Mouse (Mus musculus) limb, embryonic 14.5 days (tissue): Measurements from ENCODE around the gene Cbwd1. TPM values are rescaled to one million over a fixed set of nuclear protein-coding genes. Genes with fewer than 3 reads are reported as not detected.

Experiments
- ATAC-seq: fragments of 200-750 bp; cut with Nextera tagmentation; 2 replicates; pipeline ENCODE4 v1.8.0; 2017; ENCODE audit warnings: low read depth, moderate number of reproducible peaks, moderate TSS enrichment; ENCODE audit not compliant: low FRiP score
- DNase-seq: peaks from one replicate; pipeline ENCODE4 v3.0.0-alpha.2; 2015; ENCODE audit warnings: low spot score
- H3K27ac ChIP-seq: fragments of 300-500 bp; sonication (generic); replicated peaks from 2 replicates; pipeline ENCODE4 v1.5.1; 2014; ENCODE audit warnings: low read depth, mild to moderate bottlenecking, low read length, moderate library complexity, mixed read lengths
- H3K27me3 ChIP-seq: fragments of 300-500 bp; sonication (generic); 2 replicates; pipeline ENCODE4 v1.6.1; 2014; ENCODE audit warnings: low read length, mixed read lengths; ENCODE audit not compliant: control insufficient read depth, insufficient read depth
- H3K36me3 ChIP-seq: fragments of 300-500 bp; sonication (generic); 2 replicates; pipeline ENCODE4 v1.6.1; 2014; ENCODE audit warnings: mild to moderate bottlenecking, low read length, moderate library complexity, mixed read lengths; ENCODE audit not compliant: control insufficient read depth, insufficient read depth
- H3K4me1 ChIP-seq: fragments of 300-500 bp; sonication (generic); 2 replicates; pipeline ENCODE4 v1.6.1; 2014; ENCODE audit warnings: antibody characterized with exemption, low read length, mixed read lengths; ENCODE audit not compliant: control insufficient read depth, insufficient read depth
- H3K4me2 ChIP-seq: fragments of 300-500 bp; sonication (generic); replicated peaks from 2 replicates; pipeline ENCODE4 v1.6.1; 2014; ENCODE audit warnings: low read depth, mild to moderate bottlenecking, low read length, moderate library complexity; ENCODE audit not compliant: severe bottlenecking
- H3K4me3 ChIP-seq: fragments of 300-500 bp; sonication (generic); replicated peaks from 2 replicates; pipeline ENCODE4 v1.5.1; 2014; ENCODE audit warnings: low read length
- H3K9ac ChIP-seq: fragments of 300-500 bp; sonication (generic); 2 replicates; pipeline ENCODE4 v1.6.1; 2014; ENCODE audit warnings: mild to moderate bottlenecking, low read depth, low read length, moderate library complexity; ENCODE audit not compliant: severe bottlenecking
- H3K9me3 ChIP-seq: fragments of 300-500 bp; sonication (generic); 2 replicates; pipeline ENCODE4 v1.6.1; 2016; ENCODE audit warnings: low read length; ENCODE audit not compliant: control insufficient read depth
- POLR2A ChIP-seq: fragments of 200-500 bp; IDR thresholded peaks from 2 replicates; pipeline ENCODE4 v1.8.0; 2012; ENCODE audit warnings: inconsistent platforms, mild to moderate bottlenecking, moderate library complexity, borderline replicate concordance; ENCODE audit not compliant: insufficient read depth, insufficient read length; ENCODE audit errors: extremely low read depth
- WGBS: fragments of 180-500 bp; shearing (Covaris S2); extraction: QIAGEN DNeasy Blood & Tissue Kit; methylation state at CpG from one replicate; pipeline ENCODE4 v1.1.7; 2014; 5-methylcytosine and 5-hydroxymethylcytosine counted together
- polyA plus RNA-seq, 2 experiments: library from polyadenylated mRNA; depleted of rRNA in 1 of 2; stranded (reverse) in 1 of 2; unstranded in 1 of 2; fragments of >200 nt; fragmentation: Nextera tagmentation in 1 of 2; extraction: Ambion mirVana in 1 of 2; gene quantifications; 2 replicates each; pipeline versions ENCODE4 v1.2.1 to v1.2.3; 2012 to 2014

Cbwd1 gene
- polyA plus RNA-seq, 2 experiments, result 12.3 to 17.6 TPM

DNA sequence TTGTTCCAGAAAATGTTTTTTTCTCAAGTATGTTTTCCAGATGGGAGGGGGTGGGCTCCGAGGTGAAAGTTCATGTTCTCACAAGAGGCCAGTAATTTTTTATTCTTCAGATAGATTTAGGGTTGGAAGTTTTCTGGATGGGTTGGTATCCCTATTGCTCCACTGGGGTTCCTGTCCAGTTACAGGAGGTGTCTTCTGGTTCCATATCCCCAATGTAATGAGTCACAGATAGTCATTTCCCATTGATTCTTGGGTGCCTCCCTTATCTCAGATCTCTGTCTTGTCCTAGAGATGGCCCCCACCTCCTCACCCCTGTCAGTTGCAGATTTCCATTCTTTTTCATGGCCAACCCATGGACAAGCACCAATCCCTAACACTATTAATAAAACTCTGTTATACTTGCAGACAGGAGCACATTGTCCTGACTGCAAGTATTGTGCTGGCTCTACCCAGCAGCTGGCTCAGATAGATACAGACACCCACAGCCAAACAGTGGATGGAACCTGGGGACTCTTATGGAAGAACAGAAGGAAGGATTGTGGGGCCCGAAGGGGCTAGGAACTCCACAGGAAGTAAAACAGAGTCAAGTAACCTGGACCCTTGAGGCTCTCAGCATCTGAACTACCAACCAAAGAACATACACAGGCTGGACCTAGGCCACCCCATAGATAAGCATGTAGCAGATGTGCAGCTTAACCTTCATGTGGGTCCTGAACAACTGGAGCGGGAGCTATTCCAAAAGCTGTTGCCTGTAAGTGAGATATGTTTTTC lies 52.8 kb downstream of the Cbwd1 start:
- no peak for DNase-seq
- WGBS, result 93% methylated on average over 3 of the region's 3 CpGs

DNA sequence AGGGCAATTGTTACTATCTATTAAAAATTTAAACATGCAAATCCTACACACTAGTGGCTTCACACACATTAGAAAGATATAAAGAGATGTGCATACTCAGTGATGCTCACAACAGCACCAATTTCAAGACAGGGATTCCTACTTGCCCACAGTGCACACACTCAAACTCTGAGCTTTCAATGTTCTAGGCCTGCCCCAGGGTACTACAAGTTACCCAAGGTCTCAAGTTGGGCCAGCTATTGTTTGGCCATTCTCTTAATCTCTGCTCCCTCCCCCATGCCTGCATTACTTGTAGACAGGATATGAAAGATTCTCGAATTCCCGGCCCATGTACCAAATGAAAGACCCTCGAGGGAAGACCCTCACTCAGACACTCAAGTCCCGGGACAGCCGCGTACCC lies 53.8 kb downstream of the Cbwd1 start:
- 82% methylated on average over 3 of the region's 6 CpGs for WGBS
- Histone ChIP-seq H3K27me3 (peaks cover 19% of the 10 kb centered on the region), H3K4me2 (no peak overlapping the region), H3K36me3 (no peaks in the 10 kb centered on the region), H3K9ac (no peak overlapping the region), H3K27ac (no peak overlapping the region), H3K4me1 (no peaks in the 10 kb centered on the region), H3K9me3 (no peaks in the 10 kb centered on the region), H3K4me3 (no peak overlapping the region)
- ATAC-seq (no peak), DNase-seq (no peak)
- no peak for TF ChIP-seq POLR2A

More for the DNA sequence above, 52.8 kb downstream of the Cbwd1 start:
- Histone ChIP-seq H3K4me2 (no peak overlapping the region), H3K9ac (no peak overlapping the region), H3K4me3 (no peak overlapping the region), H3K36me3 (no peaks in the 10 kb centered on the region), H3K27me3 (peaks cover 10% of the 10 kb centered on the region; the same call in 1 of the 2 replicates), H3K9me3 (no peaks in the 10 kb centered on the region), H3K4me1 (no peaks in the 10 kb centered on the region), H3K27ac (no peak overlapping the region)
- TF ChIP-seq POLR2A, result no peak
- no peak for ATAC-seq

DNA sequence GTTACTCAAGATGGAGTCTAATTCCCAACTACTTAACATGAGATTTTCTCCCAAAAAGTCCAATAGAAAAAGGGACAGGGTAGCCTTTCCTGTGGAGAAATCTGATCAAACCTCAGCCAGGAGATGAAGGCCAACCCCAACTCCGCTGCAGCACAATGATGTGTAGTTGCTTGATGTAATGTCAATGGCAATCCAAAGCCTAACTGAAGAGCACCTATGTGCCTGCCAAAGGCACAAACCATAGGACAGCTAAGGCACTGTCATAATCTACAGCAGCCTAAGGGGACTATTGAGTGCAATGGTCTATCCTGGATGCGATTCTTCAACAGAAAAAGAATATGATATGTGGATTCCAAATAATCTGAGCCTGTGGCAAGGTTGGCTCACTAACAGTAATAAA lies 58.6 kb downstream of the Cbwd1 start:
- peaks cover 8% of the 10 kb centered on the region for H3K4me1 ChIP-seq
- ATAC-seq, result no peak
- no peak overlapping the region for H3K4me2 ChIP-seq
- no peak overlapping the region for H3K9ac ChIP-seq
- H3K4me3 ChIP-seq, result no peak overlapping the region
- H3K9me3 ChIP-seq, result no peaks in the 10 kb centered on the region
- no peak for DNase-seq
- H3K36me3 ChIP-seq, result no peaks in the 10 kb centered on the region
- TF ChIP-seq POLR2A, result no peak
- 57% methylated on average over 2 of the region's 2 CpGs for WGBS
- peaks cover 63% of the 10 kb centered on the region for H3K27me3 ChIP-seq
- no peak overlapping the region for H3K27ac ChIP-seq

DNA sequence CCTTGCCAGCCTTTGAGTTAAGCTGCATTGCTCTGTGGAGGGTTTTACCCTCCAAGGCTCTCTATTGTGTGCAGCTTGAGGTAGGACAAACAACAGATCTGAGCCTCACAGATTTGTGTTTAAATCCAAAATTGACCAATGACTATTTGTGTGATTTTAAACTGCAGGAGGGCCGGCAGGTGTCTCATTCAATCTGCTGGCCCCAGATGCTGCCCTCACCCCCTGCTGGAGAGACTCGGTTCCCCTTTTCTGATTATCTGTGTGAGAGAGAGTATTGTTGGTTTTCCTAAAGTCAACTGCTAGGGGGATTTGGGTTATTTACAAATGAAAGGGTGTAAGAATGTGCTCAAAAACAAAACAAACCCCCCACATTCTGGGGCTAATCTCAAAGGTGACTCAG lies 59.2 kb downstream of the Cbwd1 start:
- H3K4me3 ChIP-seq, result no peak overlapping the region
- ATAC-seq (no peak), DNase-seq (no peak)
- no peaks in the 10 kb centered on the region for H3K9me3 ChIP-seq
- H3K9ac ChIP-seq, result no peak overlapping the region
- TF ChIP-seq POLR2A, result no peak
- H3K4me1 ChIP-seq, result peaks cover 10% of the 10 kb centered on the region
- H3K4me2 ChIP-seq, result no peak overlapping the region
- H3K27me3 ChIP-seq, result peaks cover 69% of the 10 kb centered on the region
- H3K36me3 ChIP-seq, result no peaks in the 10 kb centered on the region
- 5% methylated on average over 2 of the region's 2 CpGs for WGBS
- no peak overlapping the region for H3K27ac ChIP-seq

DNA sequence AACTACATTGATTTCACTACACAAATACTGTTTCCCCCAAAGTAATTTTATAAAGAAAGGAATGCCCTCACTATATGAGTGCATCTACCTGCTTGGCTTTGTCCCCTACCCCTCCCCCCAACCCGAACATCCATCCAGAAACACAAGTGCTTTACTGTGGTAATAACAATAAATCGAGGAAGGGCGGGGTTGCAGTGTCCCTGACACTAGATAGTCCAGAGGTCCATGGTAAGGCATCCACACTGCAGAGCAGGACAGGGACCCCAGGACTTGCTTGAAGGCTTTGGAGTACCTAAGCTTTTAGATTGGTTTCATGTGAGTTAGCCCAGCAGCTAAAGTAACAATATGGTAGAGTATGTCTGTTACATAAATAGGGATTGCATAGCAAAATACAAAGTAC lies 59.7 kb downstream of the Cbwd1 start:
- Histone ChIP-seq H3K9me3 (no peaks in the 10 kb centered on the region), H3K27me3 (peaks cover 74% of the 10 kb centered on the region), H3K9ac (no peak overlapping the region), H3K27ac (no peak overlapping the region), H3K36me3 (no peaks in the 10 kb centered on the region), H3K4me3 (no peak overlapping the region), H3K4me1 (peaks cover 12% of the 10 kb centered on the region), H3K4me2 (no peak overlapping the region)
- no peak for TF ChIP-seq POLR2A
- DNase-seq (no peak), ATAC-seq (no peak)
- WGBS, result 5% methylated on average over 3 of the region's 3 CpGs
